Mouse (Mus musculus) heart, postnatal 0 days (tissue): ENCODE data around the gene Slc30a3.

Experiments
- CTCF ChIP-seq: IDR thresholded peaks from 2 replicates; pipeline ENCODE4 v1.5.1; 2016; ENCODE audit warnings: antibody characterized with exemption, control low read depth, low read depth
- EP300 ChIP-seq: IDR thresholded peaks from 2 replicates; pipeline ENCODE4 v1.6.1; 2016; ENCODE audit warnings: antibody characterized with exemption, low read depth

- no peak for TF ChIP-seq CTCF
- TF ChIP-seq EP300, result no peak
Measured at GRCm38 (mm10) chr5:31076346-31076745, 31.7 kb downstream of the Slc30a3 start.
